ENCODE assay signal across 28 mouse cellular contexts in the genomic region with DNA sequence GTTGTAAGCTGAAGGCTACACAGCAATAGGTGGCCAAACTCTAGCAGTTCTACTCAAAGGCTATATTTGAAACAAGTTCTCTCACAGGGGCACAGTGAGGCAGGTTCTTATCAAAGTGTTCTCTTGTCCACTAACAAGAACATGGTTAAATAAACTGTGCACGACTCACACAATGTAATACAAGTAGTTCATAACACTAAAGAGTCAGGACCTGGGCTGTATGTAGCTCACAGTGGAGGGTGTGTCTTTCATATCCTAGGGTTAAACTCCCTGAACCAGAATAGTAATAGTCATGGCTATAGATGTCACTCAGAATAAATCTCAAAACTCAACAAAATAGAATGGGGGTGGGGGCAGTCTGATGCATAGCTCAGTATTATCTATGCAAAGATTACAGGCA.
DNase-seq lines count a peak whose midpoint lies in the region; ATAC-seq and TF ChIP-seq lines count a peak whose summit lies in the region.
"Had no signal": no experiment of that assay in that cellular context is flagged by ENCODE, and none has a peak within 500 bp of the region (broad histone marks: within the 10 kb centered on the region; RNA-seq: fewer than 3 reads in every experiment).

No protein-coding gene starts in this region.

- H3K36me3 ChIP-seq in heart, embryonic 15.5 days = no peaks in the 10 kb centered on the region
- H3K36me3 ChIP-seq in intestine, embryonic 15.5 days = no peaks in the 10 kb centered on the region
- H3K36me3 ChIP-seq in intestine, embryonic 16.5 days (ENCODE audit: control insufficient read depth, insufficient read depth, low read length) = no peaks in the 10 kb centered on the region
- H3K36me3 ChIP-seq in stomach, embryonic 16.5 days (ENCODE audit: control insufficient read depth, insufficient read depth, low read length) = no peaks in the 10 kb centered on the region
- H3K36me3 ChIP-seq in forebrain, postnatal 0 days (ENCODE audit: insufficient read depth) = no peaks in the 10 kb centered on the region
- H3K36me3 ChIP-seq: embryonic facial prominence, embryonic 10.5 days; embryonic facial prominence, embryonic 13.5 days; forebrain, embryonic 12.5 days; forebrain, embryonic 15.5 days; heart, embryonic 13.5 days had no signal

- ATAC-seq in heart, embryonic 15.5 days (replicated peaks; ENCODE audit: insufficient number of reproducible peaks, insufficient read depth, low FRiP score, low read depth) = 0 out of 2 replicates have a peak, but pooled peaks have one; percentile 23
- no peak for ATAC-seq in intestine, embryonic 15.5 days
- ATAC-seq in intestine, embryonic 16.5 days = no peak; the same call in 1 of the 2 replicates
- ATAC-seq in stomach, embryonic 16.5 days (ENCODE audit: insufficient read depth, low FRiP score) = peak; percentile 75
- no peak for ATAC-seq in forebrain, postnatal 0 days
- ATAC-seq: forebrain, embryonic 15.5 days; hindbrain, postnatal 0 days; inflammation-experienced regulatory T-cells, adult 6 months; Patski had no signal

- H3K4me1 ChIP-seq in heart, embryonic 15.5 days (replicated peaks) = peaks cover 36% of the 10 kb centered on the region
- H3K4me1 ChIP-seq in intestine, embryonic 15.5 days (replicated peaks) = peaks cover 11% of the 10 kb centered on the region; the same call in 1 of the 2 replicates
- H3K4me1 ChIP-seq in intestine, embryonic 16.5 days (ENCODE audit: control insufficient read depth, insufficient read depth, low read length) = peaks cover 19% of the 10 kb centered on the region
- H3K4me1 ChIP-seq in stomach, embryonic 16.5 days (ENCODE audit: control insufficient read depth, insufficient read depth, low read length) = peaks cover 20% of the 10 kb centered on the region
- no peaks in the 10 kb centered on the region for H3K4me1 ChIP-seq in forebrain, postnatal 0 days (ENCODE audit: insufficient read depth)
- H3K4me1 ChIP-seq: embryonic facial prominence, embryonic 13.5 days; forebrain, embryonic 15.5 days had no signal

- peak overlapping the region; percentile 49 for H3K27ac ChIP-seq in heart, embryonic 15.5 days
- H3K27ac ChIP-seq in intestine, embryonic 15.5 days = 0 out of 2 replicates have a peak overlapping the region, but pooled peaks have one; percentile 7
- no peak overlapping the region; the same call in 1 of the 2 replicates for H3K27ac ChIP-seq in intestine, embryonic 16.5 days (ENCODE audit: low read length)
- H3K27ac ChIP-seq in stomach, embryonic 16.5 days (ENCODE audit: low read length) = peak overlapping the region; percentile 55
- H3K27ac ChIP-seq in forebrain, postnatal 0 days (ENCODE audit: low read depth, low read length) = no peak overlapping the region
- H3K27ac ChIP-seq: embryonic facial prominence, embryonic 10.5 days; embryonic facial prominence, embryonic 13.5 days; forebrain, embryonic 12.5 days; forebrain, embryonic 15.5 days; heart, embryonic 13.5 days; hindbrain, embryonic 14.5 days; hindbrain, postnatal 0 days had no signal

- no peak overlapping the region for H3K9ac ChIP-seq in heart, embryonic 15.5 days
- no peak overlapping the region for H3K9ac ChIP-seq in intestine, embryonic 15.5 days
- no peak overlapping the region for H3K9ac ChIP-seq in intestine, embryonic 16.5 days (ENCODE audit: low read depth, low read length)
- no peak overlapping the region; the same call in 1 of the 2 replicates for H3K9ac ChIP-seq in stomach, embryonic 16.5 days (ENCODE audit: low read length)
- H3K9ac ChIP-seq in forebrain, postnatal 0 days = no peak overlapping the region
- H3K9ac ChIP-seq: embryonic facial prominence, embryonic 13.5 days; forebrain, embryonic 12.5 days; forebrain, embryonic 15.5 days; heart, embryonic 13.5 days; hindbrain, embryonic 14.5 days had no signal

- no peak for DNase-seq in heart, adult 8-10 months (ENCODE audit: low spot score)
- DNase-seq in NIH3T3 (ENCODE audit: low read depth) = peak; percentile 43
- no peak for DNase-seq in forebrain, postnatal 0 days
- DNase-seq in embryo, embryonic 9.5 days (ENCODE audit: extremely low spot score) = no peak
- DNase-seq: adrenal gland, postnatal 10 days; adrenal gland, postnatal 36 days; cerebellum, adult 11 months; cerebellum, adult 2 months; cerebellum, adult 9-11 months; cerebellum, postnatal 25 days; gastrocnemius, postnatal 10 days; gastrocnemius, postnatal 36 days; heart, postnatal 14 days; heart, postnatal 4 days had no signal

- H3K9me3 ChIP-seq in heart, embryonic 15.5 days (replicated peaks) = no peaks in the 10 kb centered on the region
- H3K9me3 ChIP-seq in intestine, embryonic 15.5 days = no peaks in the 10 kb centered on the region
- H3K9me3 ChIP-seq in intestine, embryonic 16.5 days (ENCODE audit: control insufficient read depth, low read length) = peaks cover 5% of the 10 kb centered on the region; the same call in 1 of the 2 replicates
- H3K9me3 ChIP-seq in stomach, embryonic 16.5 days (replicated peaks; ENCODE audit: control insufficient read depth, low read length) = no peaks in the 10 kb centered on the region
- no peaks in the 10 kb centered on the region for H3K9me3 ChIP-seq in forebrain, postnatal 0 days (ENCODE audit: low read length)
- H3K9me3 ChIP-seq: embryonic facial prominence, embryonic 13.5 days; forebrain, embryonic 12.5 days had no signal

- no peak overlapping the region for H3K4me2 ChIP-seq in heart, embryonic 15.5 days
- no peak overlapping the region for H3K4me2 ChIP-seq in intestine, embryonic 15.5 days (replicated peaks)
- no peak overlapping the region for H3K4me2 ChIP-seq in intestine, embryonic 16.5 days (ENCODE audit: low read depth, low read length)
- no peak overlapping the region for H3K4me2 ChIP-seq in stomach, embryonic 16.5 days (ENCODE audit: low read depth, low read length)
- no peak overlapping the region for H3K4me2 ChIP-seq in forebrain, postnatal 0 days (ENCODE audit: low read depth)
- H3K4me2 ChIP-seq: embryonic facial prominence, embryonic 13.5 days; forebrain, embryonic 12.5 days; forebrain, embryonic 15.5 days; heart, embryonic 13.5 days; hindbrain, embryonic 14.5 days had no signal

- TF ChIP-seq CTCF in forebrain, postnatal 0 days (IDR thresholded peaks at IDR 0.05; ENCODE audit: low read depth) = no peak

- no peak overlapping the region for H3K4me3 ChIP-seq in heart, embryonic 15.5 days
- H3K4me3 ChIP-seq in intestine, embryonic 15.5 days (replicated peaks) = no peak overlapping the region
- H3K4me3 ChIP-seq in intestine, embryonic 16.5 days (ENCODE audit: low read length) = no peak overlapping the region
- H3K4me3 ChIP-seq in stomach, embryonic 16.5 days (replicated peaks; ENCODE audit: low read length) = no peak overlapping the region
- H3K4me3 ChIP-seq in forebrain, postnatal 0 days (ENCODE audit: low read depth, low read length) = no peak overlapping the region
- H3K4me3 ChIP-seq: embryonic facial prominence, embryonic 10.5 days; embryonic facial prominence, embryonic 13.5 days; erythroblast, embryonic 14.5 days; forebrain, embryonic 12.5 days; forebrain, embryonic 15.5 days; heart, embryonic 13.5 days had no signal

- no peaks in the 10 kb centered on the region for H3K27me3 ChIP-seq in heart, embryonic 15.5 days
- H3K27me3 ChIP-seq in intestine, embryonic 15.5 days (replicated peaks) = no peaks in the 10 kb centered on the region
- H3K27me3 ChIP-seq in intestine, embryonic 16.5 days (replicated peaks; ENCODE audit: control insufficient read depth, insufficient read depth, low read length) = no peaks in the 10 kb centered on the region
- no peaks in the 10 kb centered on the region for H3K27me3 ChIP-seq in stomach, embryonic 16.5 days (ENCODE audit: control insufficient read depth, insufficient read depth, low read length)
- no peaks in the 10 kb centered on the region for H3K27me3 ChIP-seq in forebrain, postnatal 0 days (ENCODE audit: insufficient read depth, low read length)
- H3K27me3 ChIP-seq: embryonic facial prominence, embryonic 13.5 days; forebrain, embryonic 12.5 days; forebrain, embryonic 15.5 days; heart, embryonic 13.5 days had no signal

- 28% methylated on average over 1 of the region's 1 CpGs for WGBS in heart, embryonic 15.5 days
- WGBS in intestine, embryonic 15.5 days = 36% methylated on average over 1 of the region's 1 CpGs
- 41% methylated on average over 1 of the region's 1 CpGs for WGBS in intestine, embryonic 16.5 days
- WGBS in stomach, embryonic 16.5 days = 29% methylated on average over 1 of the region's 1 CpGs
- 86% methylated on average over 1 of the region's 1 CpGs for WGBS in forebrain, postnatal 0 days

Comparison
In these comparisons a context has a peak if more than half of its experiments do, and no peak if none do; other contexts are left out.
1. H3K27ac ChIP-seq: peak in heart, embryonic 15.5 days (single experiment), intestine, embryonic 15.5 days (single experiment) and stomach, embryonic 16.5 days (single experiment); none in intestine, embryonic 16.5 days (single experiment) and forebrain, postnatal 0 days (single experiment).
2. ATAC-seq: peak in heart, embryonic 15.5 days (single experiment) and stomach, embryonic 16.5 days (single experiment); none in intestine, embryonic 15.5 days (single experiment), intestine, embryonic 16.5 days (single experiment) and forebrain, postnatal 0 days (single experiment).